Mouse (Mus musculus): ENCODE measurements at regions not wholly inside any gene's neighbourhood (a gene's known extent, or its start where the extent isn't known, plus 50 kb on each side); places are given as distances from the start of the nearest gene placed in this dataset.

DNA sequence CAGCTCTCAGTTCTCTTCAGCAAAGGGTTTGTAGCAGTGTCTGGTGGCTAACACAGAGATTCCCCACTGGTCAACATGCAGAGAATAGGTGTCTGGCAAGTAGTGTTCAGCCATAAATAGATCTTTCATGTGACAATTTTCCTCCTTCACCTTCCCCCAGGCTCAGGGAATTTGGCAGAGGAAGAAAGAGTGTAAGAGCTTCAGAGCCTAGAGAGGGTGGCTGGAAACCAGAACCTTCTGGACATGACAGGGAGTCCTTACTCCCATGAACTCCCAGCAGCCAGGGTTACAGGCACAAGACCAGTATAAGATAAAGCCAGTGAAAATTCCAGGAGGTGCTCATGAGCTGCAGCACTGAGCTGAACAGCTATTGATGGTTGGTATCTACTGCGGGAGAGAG is 251.1 kb downstream of the Nedd1 start:
- Histone ChIP-seq H3K9me3 (ENCODE audit: low read length) (no peaks in the 10 kb centered on the region), H3K4me3 (ENCODE audit: low read depth, low read length) (no peak overlapping the region), H3K27ac (ENCODE audit: low read depth, low read length) (no peak overlapping the region), H3K36me3 (ENCODE audit: insufficient read depth, low read length) (no peaks in the 10 kb centered on the region), H3K4me1 (ENCODE audit: insufficient read depth, low read length) (no peaks in the 10 kb centered on the region), H3K27me3 (ENCODE audit: insufficient read depth, low read length) (no peaks in the 10 kb centered on the region), H3K4me2 (ENCODE audit: low read depth, low read length, poor library complexity, severe bottlenecking) (no peak overlapping the region), H3K9ac (replicated peaks; ENCODE audit: low read length, poor library complexity, severe bottlenecking) (no peak overlapping the region)
- ATAC-seq (ENCODE audit: low FRiP score) = no peak
- no peak for TF ChIP-seq CTCF (IDR thresholded peaks at IDR 0.05)
- no peak for DNase-seq (ENCODE audit: low spot score)
- 85% methylated on average over 1 of the region's 1 CpGs for WGBS

DNA sequence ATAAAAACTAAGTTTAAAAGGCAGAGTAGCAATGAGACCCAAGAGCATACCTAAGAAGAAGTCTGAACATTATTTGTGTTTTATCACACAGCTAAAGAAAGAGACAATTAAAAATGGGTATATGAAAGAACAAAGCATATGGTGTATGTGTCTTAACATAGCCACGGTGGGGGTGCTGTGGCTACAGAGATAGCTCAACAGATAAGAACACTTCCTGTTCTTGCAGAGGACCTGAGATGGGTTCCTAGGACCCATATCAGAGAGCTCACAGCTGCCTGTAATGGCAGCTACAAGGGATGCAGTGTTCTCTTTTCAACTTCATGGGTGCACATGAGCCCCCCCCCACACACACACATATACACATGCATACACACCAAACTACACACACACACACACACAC is 267.0 kb downstream of the Nedd1 start:
- DNase-seq (ENCODE audit: low spot score) (no peak), ATAC-seq (ENCODE audit: low FRiP score) (no peak)
- Histone ChIP-seq H3K4me1 (ENCODE audit: insufficient read depth, low read length) (no peaks in the 10 kb centered on the region), H3K27ac (ENCODE audit: low read depth, low read length) (no peak overlapping the region), H3K9ac (replicated peaks; ENCODE audit: low read length, poor library complexity, severe bottlenecking) (no peak overlapping the region), H3K9me3 (ENCODE audit: low read length) (no peaks in the 10 kb centered on the region), H3K4me3 (ENCODE audit: low read depth, low read length) (no peak overlapping the region), H3K36me3 (ENCODE audit: insufficient read depth, low read length) (no peaks in the 10 kb centered on the region), H3K4me2 (ENCODE audit: low read depth, low read length, poor library complexity, severe bottlenecking) (no peak overlapping the region), H3K27me3 (ENCODE audit: insufficient read depth, low read length) (no peaks in the 10 kb centered on the region)
- TF ChIP-seq CTCF (IDR thresholded peaks at IDR 0.05) = no peak
- 100% methylated on average over 1 of the region's 1 CpGs for WGBS

DNA sequence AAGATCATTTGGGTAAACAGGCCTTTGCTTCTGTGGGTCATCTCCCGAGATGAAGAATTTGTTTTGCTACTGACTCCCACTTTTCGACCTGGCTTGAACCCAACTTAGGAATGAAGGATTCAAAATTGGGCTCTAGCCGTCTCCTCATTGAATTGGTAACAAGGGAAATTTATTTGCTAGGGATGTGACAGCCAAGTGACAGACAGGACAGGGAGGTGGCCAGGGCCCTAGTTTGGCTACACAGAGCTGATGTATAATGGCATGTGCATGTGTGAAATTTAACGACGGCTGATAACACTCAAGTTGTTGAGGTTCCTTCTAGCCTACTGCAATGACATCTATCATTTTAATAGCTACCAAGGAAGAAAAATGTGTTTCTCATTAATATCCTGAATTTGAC is 268.7 kb downstream of the Nedd1 start:
- H3K9ac ChIP-seq (replicated peaks; ENCODE audit: low read length, poor library complexity, severe bottlenecking) = no peak overlapping the region
- 79% methylated on average over 5 of the region's 5 CpGs for WGBS
- H3K4me2 ChIP-seq (ENCODE audit: low read depth, low read length, poor library complexity, severe bottlenecking) = no peak overlapping the region
- no peak for TF ChIP-seq CTCF (IDR thresholded peaks at IDR 0.05)
- DNase-seq (ENCODE audit: low spot score) (no peak), ATAC-seq (ENCODE audit: low FRiP score) (no peak)
- no peaks in the 10 kb centered on the region for H3K9me3 ChIP-seq (ENCODE audit: low read length)
- no peak overlapping the region for H3K4me3 ChIP-seq (ENCODE audit: low read depth, low read length)
- no peaks in the 10 kb centered on the region for H3K36me3 ChIP-seq (ENCODE audit: insufficient read depth, low read length)
- no peaks in the 10 kb centered on the region for H3K27me3 ChIP-seq (ENCODE audit: insufficient read depth, low read length)
- no peak overlapping the region for H3K27ac ChIP-seq (ENCODE audit: low read depth, low read length)
- no peaks in the 10 kb centered on the region for H3K4me1 ChIP-seq (ENCODE audit: insufficient read depth, low read length)

DNA sequence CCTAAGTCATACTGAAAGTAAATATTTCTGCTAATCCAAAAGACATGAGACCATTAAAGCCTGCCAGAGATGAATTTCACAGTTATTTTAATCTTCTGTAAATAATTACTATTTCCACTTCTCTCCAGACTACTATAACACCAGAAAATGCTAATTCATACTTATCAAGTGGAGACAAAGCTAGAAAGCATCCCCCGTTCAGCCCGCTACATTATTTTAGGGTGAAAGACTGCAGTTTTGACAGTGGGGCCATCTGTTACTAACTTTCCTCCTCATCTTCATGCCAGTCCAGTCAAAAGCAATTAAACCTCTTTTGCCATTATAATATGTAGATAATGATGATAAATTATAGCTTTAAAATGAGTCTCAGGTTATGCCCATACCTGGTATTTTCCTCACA is 276.3 kb downstream of the Nedd1 start:
- Histone ChIP-seq H3K9me3 (ENCODE audit: low read length) (no peaks in the 10 kb centered on the region), H3K27me3 (ENCODE audit: insufficient read depth, low read length) (no peaks in the 10 kb centered on the region), H3K36me3 (ENCODE audit: insufficient read depth, low read length) (no peaks in the 10 kb centered on the region), H3K4me1 (ENCODE audit: insufficient read depth, low read length) (no peaks in the 10 kb centered on the region), H3K27ac (ENCODE audit: low read depth, low read length) (no peak overlapping the region), H3K4me2 (ENCODE audit: low read depth, low read length, poor library complexity, severe bottlenecking) (no peak overlapping the region), H3K4me3 (ENCODE audit: low read depth, low read length) (no peak overlapping the region), H3K9ac (replicated peaks; ENCODE audit: low read length, poor library complexity, severe bottlenecking) (no peak overlapping the region)
- 62% methylated on average over 2 of the region's 2 CpGs for WGBS
- DNase-seq (ENCODE audit: low spot score) = no peak
- TF ChIP-seq CTCF (IDR thresholded peaks at IDR 0.05) = no peak
- ATAC-seq (ENCODE audit: low FRiP score) = no peak

DNA sequence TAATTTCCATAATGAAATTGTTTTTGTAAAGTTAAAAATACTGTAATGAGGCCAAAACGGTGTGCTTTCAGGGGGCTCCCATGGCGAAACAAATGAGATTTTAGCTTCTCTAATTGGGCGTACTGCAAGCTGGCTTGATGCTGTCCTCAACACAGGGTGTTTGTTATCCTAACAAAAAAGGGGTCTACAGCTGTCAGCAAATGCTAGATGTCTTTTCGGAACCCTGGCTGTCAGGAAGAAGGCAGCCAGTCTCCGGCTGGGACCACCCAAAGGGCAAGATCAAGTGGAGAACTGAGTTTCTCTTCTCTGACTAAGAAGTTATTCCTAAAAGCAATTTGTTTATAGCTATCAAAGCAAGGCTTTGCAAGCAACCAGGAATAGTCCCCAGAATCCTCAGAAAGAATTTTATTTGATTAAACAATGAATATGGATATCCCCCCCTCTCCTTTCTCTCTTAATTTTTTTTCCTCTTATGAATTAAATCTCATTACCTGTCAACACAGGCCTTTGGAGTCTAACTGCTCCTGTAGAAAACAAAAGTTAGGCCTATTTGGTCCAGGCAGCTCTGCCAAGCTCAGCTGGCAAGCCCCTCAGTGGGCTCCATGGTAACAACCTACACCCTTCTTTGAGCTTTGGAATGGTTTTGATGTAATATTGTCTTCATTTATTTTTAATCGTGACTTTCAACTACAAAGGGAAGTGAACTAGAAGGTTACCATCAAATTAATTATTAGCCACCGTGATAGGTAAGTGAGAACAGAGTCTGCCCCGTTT is 283.4 kb downstream of the Nedd1 start:
- peak; percentile 61 for DNase-seq (ENCODE audit: low spot score)
- no peak for TF ChIP-seq CTCF (IDR thresholded peaks at IDR 0.05)
- Histone ChIP-seq H3K27ac (ENCODE audit: low read depth, low read length) (no peak overlapping the region), H3K36me3 (ENCODE audit: insufficient read depth, low read length) (no peaks in the 10 kb centered on the region), H3K4me3 (ENCODE audit: low read depth, low read length) (no peak overlapping the region), H3K9ac (replicated peaks; ENCODE audit: low read length, poor library complexity, severe bottlenecking) (no peak overlapping the region), H3K9me3 (ENCODE audit: low read length) (no peaks in the 10 kb centered on the region), H3K4me2 (ENCODE audit: low read depth, low read length, poor library complexity, severe bottlenecking) (no peak overlapping the region), H3K4me1 (ENCODE audit: insufficient read depth, low read length) (0 out of 2 replicates have a peak, but pooled peaks cover 3% of the 10 kb centered on the region), H3K27me3 (ENCODE audit: insufficient read depth, low read length) (no peaks in the 10 kb centered on the region)
- 16% methylated on average over 8 of the region's 8 CpGs for WGBS
- ATAC-seq (ENCODE audit: low FRiP score) = 0 out of 2 replicates have a peak, but pooled peaks have one; percentile 38

DNA sequence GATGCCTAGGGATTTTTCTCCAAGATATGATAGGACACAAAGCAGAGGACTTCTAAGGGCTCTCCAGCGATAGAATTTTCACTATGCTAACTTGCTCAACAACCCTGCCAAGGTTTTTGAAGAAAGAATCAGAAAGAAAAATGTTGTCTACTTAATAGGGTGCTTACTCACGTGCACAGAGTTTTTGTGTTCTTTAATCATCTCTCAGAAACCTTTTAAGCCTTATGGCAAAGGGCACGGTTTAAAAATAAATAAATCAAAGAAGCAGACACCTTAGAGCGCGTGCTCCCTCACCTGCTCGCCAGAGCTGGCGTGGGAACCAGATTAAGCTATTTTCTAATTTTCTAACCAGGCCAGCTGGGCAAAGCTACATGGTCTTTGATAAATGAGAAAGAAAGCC is 293.0 kb downstream of the Nedd1 start:
- ATAC-seq (ENCODE audit: low FRiP score) = no peak
- peaks cover 5% of the 10 kb centered on the region; the same call in 1 of the 2 replicates for H3K4me1 ChIP-seq (ENCODE audit: insufficient read depth, low read length)
- H3K27me3 ChIP-seq (ENCODE audit: insufficient read depth, low read length) = no peaks in the 10 kb centered on the region
- no peak overlapping the region for H3K4me2 ChIP-seq (ENCODE audit: low read depth, low read length, poor library complexity, severe bottlenecking)
- 41% methylated on average over 7 of the region's 7 CpGs for WGBS
- H3K36me3 ChIP-seq (ENCODE audit: insufficient read depth, low read length) = no peaks in the 10 kb centered on the region
- H3K9me3 ChIP-seq (ENCODE audit: low read length) = no peaks in the 10 kb centered on the region
- H3K4me3 ChIP-seq (ENCODE audit: low read depth, low read length) = no peak overlapping the region
- no peak overlapping the region for H3K9ac ChIP-seq (replicated peaks; ENCODE audit: low read length, poor library complexity, severe bottlenecking)
- H3K27ac ChIP-seq (ENCODE audit: low read depth, low read length) = no peak overlapping the region
- no peak for DNase-seq (ENCODE audit: low spot score)
- no peak for TF ChIP-seq CTCF (IDR thresholded peaks at IDR 0.05)

Data from midbrain, postnatal 0 days (tissue).